Mouse (Mus musculus): ENCODE measurements at regions not wholly inside any gene's neighbourhood (a gene's known extent, or its start where the extent isn't known, plus 50 kb on each side); places are given as distances from the start of the nearest gene placed in this dataset.

DNA sequence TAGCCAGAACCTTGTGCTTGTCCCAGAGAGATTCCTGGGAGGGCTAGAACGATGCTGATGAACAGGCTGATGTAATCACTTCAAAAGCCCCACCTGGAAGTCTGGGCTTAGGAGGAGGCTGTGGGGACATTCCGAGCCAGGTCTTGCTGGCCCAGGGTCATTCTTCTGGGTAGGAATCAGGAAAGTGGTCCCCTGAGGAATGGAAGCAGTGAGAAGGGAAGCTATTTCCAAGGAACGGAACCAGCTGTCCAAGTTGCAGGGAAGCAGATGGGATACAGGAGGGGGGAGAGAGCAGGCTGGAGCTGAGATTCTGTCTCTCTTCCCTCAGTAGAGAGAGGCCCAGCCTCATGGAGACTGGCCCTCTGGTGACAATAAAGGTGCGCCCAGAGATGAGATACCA lies 243.9 kb downstream of the Tcf7l2 start:
- TF ChIP-seq CTCF (IDR thresholded peaks at IDR 0.05; ENCODE audit: low read depth) (no peak), EP300 (optimal IDR thresholded peaks at IDR 0.05) (no peak)

Data from stomach, postnatal 0 days (tissue).